Mouse (Mus musculus): ENCODE data around the gene Sorbs1.

The Sorbs1 gene

GRCm38 (mm10) chr19:40369852-40370811, 143.4 kb downstream of the Sorbs1 start:
- no peak for DNase-seq

GRCm38 (mm10) chr19:40368517-40368916, 145.1 kb downstream of the Sorbs1 start:
- DNase-seq, result no peak

DNA sequence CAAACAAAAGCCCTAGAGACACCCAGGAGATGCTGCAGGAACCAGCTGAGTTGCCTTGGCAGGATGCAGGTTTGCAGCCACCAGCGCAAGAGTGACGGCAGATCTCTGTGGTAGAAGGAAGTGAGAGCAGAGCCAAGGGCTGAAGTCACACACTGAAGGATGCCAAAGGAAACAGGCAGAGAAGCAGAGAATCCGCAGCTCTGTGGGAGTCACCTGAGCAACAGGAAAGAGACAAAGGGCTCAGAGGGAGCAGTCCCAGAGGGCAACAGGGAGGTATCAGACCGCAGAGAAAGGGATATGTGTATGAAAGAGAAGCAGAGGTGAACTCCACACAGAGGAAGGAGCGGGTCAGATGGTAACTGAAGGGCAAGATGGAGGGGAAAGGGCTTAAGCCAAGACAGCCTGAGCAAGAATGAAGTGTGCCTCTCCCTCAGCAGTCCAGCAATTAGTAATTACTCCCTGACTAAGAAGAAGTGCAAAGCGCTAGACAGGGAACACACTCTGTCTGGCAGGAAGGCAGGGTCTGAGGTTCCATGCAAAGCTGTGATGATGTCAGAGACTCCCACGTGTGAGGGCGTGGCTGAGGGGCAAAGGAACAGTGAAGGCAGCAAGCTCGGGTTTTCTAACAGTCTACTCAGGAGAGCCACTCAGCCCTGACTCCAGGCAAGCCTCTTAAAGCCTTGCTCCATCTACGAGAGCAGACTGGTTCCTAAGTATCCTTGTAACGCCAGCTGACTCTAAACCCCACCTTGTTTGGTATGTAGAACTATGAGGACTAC, 147.2 kb downstream of the Sorbs1 start:
- DNase-seq, result peak; percentile 75

DNA sequence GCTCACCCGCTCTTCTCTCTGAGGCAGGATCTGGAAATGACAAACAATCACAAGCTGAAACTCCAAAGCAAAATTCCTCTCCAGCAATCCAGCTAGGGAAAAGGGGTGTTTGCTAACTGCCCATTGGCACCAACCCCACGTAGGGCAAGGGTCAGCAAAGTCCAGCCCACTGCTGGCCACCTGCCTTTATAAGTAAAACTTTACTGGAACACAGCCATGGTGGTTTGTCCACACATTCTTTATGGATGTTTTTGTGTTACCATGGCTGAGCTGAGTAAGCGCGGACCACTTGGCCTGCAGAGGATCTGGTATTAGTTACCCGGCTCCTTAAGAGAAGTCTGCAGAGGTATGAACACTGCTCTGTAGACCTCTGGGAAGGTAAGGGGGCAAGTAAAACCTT, 148.4 kb downstream of the Sorbs1 start:
- DNase-seq, result peak; percentile 93

GRCm38 (mm10) chr19:40363447-40363846, 150.1 kb downstream of the Sorbs1 start:
- DNase-seq, result no peak

DNA sequence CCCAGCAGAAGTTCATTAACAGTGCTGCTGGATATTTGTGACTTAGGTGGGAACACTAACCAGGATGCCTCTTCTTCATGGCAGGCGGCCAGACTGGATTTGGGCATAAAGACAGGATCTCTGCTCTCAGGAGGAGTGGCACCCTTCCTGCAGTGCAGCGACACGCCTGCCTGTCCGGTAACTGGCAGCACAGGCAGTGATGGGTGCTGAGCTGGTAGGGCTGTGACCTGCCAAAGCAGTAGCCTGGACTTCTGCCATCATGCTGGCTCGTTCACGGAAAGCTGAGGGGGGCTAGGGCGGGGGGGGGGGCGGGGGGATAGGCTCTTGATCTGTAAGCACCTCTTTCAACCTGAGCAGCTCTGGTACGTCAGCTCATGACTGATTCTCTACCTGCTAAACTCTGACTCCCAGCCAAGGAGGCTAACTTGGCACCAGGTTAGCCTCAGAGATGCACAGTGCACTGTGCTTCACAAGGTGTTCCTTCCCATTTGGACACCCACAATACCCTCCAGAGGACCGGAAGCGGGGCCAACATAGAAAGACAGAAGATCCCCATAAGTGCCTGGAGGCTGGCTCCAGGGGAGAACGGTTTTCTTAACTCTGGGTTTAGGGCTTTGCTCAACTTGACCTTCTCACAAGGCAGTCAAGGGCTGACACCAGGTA, 151.2 kb downstream of the Sorbs1 start:
- DNase-seq, result no peak

DNA sequence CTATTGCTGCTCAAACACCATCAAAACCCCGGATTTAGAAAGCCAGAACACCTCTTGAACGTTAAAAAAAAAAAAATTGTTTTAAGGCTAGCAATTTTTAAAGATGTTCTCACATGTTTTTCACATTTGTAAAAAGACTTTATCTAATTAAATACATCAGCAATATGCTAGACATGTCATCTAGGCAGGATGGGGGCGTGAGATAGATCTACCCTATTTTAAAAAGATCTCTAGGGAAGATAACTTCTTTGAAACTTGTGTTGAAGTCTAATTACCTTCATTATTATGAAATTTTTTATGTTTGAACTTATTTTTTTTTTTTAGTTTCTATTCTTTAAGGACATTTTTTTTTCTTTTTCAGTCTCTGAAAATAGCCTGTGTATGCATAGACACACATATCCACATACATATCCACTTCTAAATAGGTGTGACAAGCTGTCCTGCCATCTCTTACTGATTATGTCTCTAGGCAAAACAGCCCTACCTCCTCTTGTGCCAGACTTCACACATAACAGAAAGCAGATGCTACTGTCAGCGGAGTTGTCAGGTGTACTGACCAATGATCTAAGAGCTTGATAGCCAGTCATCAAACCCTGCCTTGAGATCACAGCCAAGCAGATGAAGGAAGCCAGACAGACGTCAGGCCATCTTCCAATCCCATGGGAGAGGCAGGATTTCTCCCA, 153.7 kb downstream of the Sorbs1 start:
- DNase-seq, result no peak

DNA sequence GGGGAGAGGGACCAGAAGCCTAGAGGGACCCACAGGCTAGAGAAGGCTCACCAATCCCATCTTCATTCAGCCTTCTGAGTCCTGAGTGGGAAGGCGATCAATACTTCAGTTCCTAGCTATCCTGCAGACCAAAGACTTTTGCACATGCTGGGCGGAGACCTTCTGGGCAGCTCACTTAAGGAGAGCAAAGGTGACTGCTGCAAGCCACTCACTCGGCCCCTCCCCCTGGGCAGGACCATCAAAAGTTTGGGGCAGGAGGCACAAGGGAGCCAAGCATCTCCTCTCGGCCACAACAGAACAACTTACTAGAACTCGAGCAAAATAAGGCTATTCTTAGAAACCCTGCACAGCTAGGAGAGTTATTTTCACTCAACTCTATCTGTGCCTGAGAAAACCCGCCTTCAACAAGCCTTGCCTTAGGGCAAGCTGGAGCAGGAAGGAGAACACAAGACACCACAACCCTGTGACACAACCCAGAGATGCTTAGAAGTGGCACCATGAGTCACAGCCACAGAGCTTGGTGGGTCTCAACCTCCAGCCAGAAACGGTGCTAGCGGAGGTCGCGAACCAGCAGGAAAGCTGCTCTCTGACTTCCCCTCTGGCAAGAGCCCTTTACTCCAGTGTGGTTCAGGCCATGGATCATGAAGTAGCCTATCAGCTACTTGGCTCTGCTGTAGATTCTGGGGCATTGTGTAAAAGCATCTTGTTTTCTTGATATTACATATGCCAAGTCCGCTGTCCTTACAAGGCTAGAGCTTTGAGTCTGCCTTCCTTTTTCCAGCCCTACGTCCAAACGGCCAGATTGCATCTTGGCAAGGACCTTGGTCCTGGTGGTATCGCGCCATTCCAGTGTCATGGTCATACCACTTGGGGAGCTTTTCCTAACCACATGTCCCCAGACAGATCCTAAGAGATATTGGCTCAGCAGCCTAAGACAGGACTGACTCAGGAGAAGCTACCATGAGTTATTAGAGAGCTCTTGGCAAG, 156.8 kb downstream of the Sorbs1 start:
- peak; percentile 54 for DNase-seq

DNA sequence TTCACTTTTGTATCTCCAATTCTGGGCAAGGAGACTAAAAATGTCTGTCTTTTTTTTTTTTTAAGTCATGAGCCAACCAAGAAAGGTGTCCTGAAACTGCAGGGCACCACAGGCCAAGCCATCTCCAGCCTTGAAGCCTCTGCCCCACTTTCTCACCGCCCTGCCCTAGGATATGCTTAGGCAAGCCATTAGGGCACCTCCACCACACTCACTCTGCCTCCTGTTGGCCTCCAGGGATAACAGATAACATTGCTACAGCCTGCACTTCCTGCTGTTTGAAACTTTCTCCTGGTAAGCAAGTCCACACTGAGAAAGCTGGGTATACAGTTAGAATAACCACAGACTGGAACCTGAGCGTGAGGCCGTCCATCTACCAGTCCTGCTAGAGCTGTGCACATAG, 158.5 kb downstream of the Sorbs1 start:
- no peak for DNase-seq

DNA sequence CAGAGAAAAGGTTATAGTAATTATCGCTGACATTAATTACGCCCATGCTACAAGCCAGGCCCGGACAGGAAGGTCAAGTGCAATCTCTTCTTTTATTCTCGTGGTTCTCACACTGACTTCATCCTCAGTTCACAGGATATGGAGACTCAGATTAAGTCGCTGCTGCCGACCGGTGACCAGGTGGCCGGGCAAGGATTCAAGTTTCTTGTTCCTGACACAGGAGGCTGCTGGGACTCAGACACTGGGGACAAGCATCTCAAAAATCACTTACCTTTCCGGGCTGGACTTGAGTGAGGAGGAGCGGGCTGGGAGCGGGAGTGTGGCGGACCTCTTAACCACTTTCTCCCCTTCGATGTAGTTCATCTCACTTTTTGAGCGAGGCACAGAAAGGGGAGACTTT, 161.6 kb downstream of the Sorbs1 start:
- no peak for DNase-seq

DNA sequence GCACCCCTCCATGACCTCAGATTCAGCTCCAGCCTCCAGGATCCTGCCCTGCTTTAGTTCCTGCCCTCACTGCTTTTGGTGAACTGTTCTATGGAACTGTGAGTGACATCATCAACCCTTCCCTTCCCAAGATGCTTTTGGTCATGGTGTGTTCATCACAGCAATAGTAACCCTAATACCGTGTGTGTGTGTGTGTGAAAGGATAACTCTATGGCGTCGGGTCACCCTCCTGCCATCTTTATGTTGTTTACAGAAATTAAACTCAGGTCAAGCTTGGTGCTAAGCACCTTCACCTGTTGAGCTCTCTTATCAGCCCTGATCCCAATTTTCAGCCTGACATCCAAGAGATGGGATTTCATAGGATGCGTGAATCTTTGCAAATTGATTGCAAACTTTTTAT, 162.7 kb downstream of the Sorbs1 start:
- DNase-seq, result no peak

GRCm38 (mm10) chr19:40349713-40350671, 163.6 kb downstream of the Sorbs1 start:
- DNase-seq, result no peak

- DNase-seq, result no peak
These were observed 164.3 kb downstream of the Sorbs1 start for GRCm38 (mm10) chr19:40349281-40349680.

- no peak for DNase-seq
These were observed 164.9 kb downstream of the Sorbs1 start for GRCm38 (mm10) chr19:40348652-40349051.

GRCm38 (mm10) chr19:40348175-40348574, 165.4 kb downstream of the Sorbs1 start:
- no peak for DNase-seq

- DNase-seq, result no peak
These were observed 166.7 kb downstream of the Sorbs1 start for GRCm38 (mm10) chr19:40346908-40347307.

DNA sequence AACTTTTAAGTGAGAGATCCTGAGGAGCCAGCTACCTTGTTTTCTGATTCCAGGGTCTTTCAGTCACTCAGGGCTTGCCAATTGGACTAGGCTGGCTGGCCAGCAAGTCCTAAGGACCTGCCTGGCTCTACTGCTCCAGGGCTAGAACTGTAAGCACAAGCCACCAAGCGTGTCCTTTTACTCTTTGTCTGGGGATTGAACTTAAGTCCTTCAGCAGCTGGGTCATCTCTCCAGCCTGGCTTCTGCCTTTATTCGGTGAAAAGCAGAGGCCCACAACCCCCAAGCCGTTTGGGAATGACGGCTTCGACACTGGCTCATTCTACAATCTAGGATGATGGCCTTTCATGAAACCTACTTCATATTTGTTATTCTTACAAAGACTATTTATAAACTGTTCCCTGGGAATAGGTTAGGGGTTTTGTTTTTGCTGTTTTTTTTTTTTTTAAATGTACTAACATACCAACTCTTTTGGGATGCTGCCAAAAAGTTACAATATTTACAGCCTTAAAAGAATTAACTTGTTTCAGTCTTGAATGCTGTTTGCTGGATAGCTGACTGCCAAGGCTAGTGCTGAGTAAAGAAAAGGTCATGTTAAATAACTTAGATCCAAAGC, 167.2 kb downstream of the Sorbs1 start:
- DNase-seq, result no peak

GRCm38 (mm10) chr19:40345684-40346083, 167.9 kb downstream of the Sorbs1 start:
- DNase-seq, result peak; percentile 61

DNA sequence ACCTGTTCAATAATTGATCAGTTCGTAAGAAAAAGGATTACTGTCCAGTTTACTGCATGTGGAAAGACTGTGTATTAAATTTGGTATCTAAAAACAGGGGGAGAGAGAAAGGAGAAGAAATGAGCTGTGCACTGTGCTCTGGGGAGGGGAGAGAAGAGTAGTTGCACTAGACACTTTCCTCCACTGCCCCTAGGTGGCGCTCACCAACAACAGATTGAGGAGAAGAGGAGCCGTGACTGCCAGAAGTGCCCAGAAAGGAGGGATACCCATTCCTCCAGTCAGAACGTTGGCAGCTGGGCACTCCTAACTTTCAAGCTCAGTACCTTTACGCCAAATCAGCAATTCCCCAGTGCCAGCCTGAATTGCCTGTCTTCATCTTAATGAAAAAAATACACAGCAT, 170.6 kb downstream of the Sorbs1 start:
- DNase-seq, result peak; percentile 80

- DNase-seq, result peak; percentile 34
These were observed 172.4 kb downstream of the Sorbs1 start for GRCm38 (mm10) chr19:40341141-40341540.

All from kidney, adult 9 months (tissue).